In the genomic region with DNA sequence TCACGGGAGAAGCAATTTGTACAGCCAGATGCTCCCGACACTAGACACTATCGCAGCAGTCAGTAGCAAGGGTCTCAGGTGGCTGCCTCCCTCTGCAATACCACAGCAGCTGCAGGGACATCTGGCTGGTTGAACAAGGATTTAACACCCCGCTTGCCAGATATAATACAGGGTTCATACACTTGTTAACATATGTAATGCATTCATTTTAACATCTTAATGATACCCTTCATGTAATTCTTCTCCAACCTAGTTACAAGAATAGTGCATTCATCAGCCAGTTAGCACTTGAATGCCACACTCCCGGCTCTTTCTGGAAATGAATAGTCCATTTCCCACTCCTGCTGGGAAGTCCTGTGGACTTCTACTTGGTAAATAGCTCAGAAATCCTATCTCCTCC, we compare ENCODE assay signal across 16 mouse cellular contexts. TPM values are rescaled to one million over a fixed set of nuclear protein-coding genes. Genes with fewer than 3 reads are reported as not detected.
A peak's percentile ranks its signal among the peaks of the same experiment; 100 is the strongest.
DNase-seq lines count a peak whose midpoint lies in the region; ATAC-seq lines count a peak whose summit lies in the region.
"Had no signal": no experiment of that assay in that cellular context is flagged by ENCODE, and none has a peak within 500 bp of the region (broad histone marks: within the 10 kb centered on the region; RNA-seq: fewer than 3 reads in every experiment).

No protein-coding gene starts in this region.

- no peak overlapping the region for H3K4me2 ChIP-seq in hindbrain, embryonic 14.5 days (replicated peaks)
- H3K4me2 ChIP-seq in neural tube, embryonic 14.5 days (ENCODE audit: low read depth, low read length): no peak overlapping the region
- H3K4me2 ChIP-seq: lung, embryonic 15.5 days had no signal

- peaks cover 4% of the 10 kb centered on the region; the same call in 1 of the 2 replicates for H3K9me3 ChIP-seq in forebrain, embryonic 10.5 days
- H3K9me3 ChIP-seq in hindbrain, embryonic 14.5 days (ENCODE audit: control insufficient read depth, low read length): no peaks in the 10 kb centered on the region
- H3K9me3 ChIP-seq in neural tube, embryonic 14.5 days (ENCODE audit: control insufficient read depth, low read length): no peaks in the 10 kb centered on the region
- H3K9me3 ChIP-seq: lung, embryonic 15.5 days had no signal

- no peaks in the 10 kb centered on the region for H3K36me3 ChIP-seq in forebrain, embryonic 10.5 days (replicated peaks)
- no peaks in the 10 kb centered on the region for H3K36me3 ChIP-seq in hindbrain, embryonic 14.5 days (replicated peaks; ENCODE audit: control insufficient read depth, insufficient read depth)
- no peaks in the 10 kb centered on the region for H3K36me3 ChIP-seq in neural tube, embryonic 14.5 days (ENCODE audit: control insufficient read depth, insufficient read depth, low read length)
- H3K36me3 ChIP-seq: lung, embryonic 15.5 days had no signal

- peaks cover 70% of the 10 kb centered on the region for H3K27me3 ChIP-seq in forebrain, embryonic 10.5 days (ENCODE audit: poor library complexity, severe bottlenecking)
- no peaks in the 10 kb centered on the region for H3K27me3 ChIP-seq in hindbrain, embryonic 14.5 days (ENCODE audit: control insufficient read depth, insufficient read depth, low read length)
- no peaks in the 10 kb centered on the region for H3K27me3 ChIP-seq in neural tube, embryonic 14.5 days (ENCODE audit: control insufficient read depth, insufficient read depth, low read length)

- DNase-seq in thymus, postnatal 0 days (ENCODE audit: low spot score): peak; percentile 32
- no peak for DNase-seq in thymus, postnatal 36 days
- peak; percentile 40 for DNase-seq in forebrain, embryonic 10.5 days (ENCODE audit: extremely low spot score, low spot score)
- peak; percentile 46 for DNase-seq in hindbrain, embryonic 14.5 days (ENCODE audit: low spot score)
- no peak for DNase-seq in right cerebral cortex, postnatal 25 days
- no peak for DNase-seq in gastrocnemius, adult 18-20 months (ENCODE audit: low spot score)
- DNase-seq in lung, postnatal 36 days: no peak
- DNase-seq: adrenal gland, postnatal 14 days; heart, postnatal 10 days; kidney, adult 9 months; layer of hippocampus, adult 9-11 months had no signal

- no peak overlapping the region for H3K9ac ChIP-seq in hindbrain, embryonic 14.5 days
- H3K9ac ChIP-seq in neural tube, embryonic 14.5 days (replicated peaks; ENCODE audit: low read depth, low read length): no peak overlapping the region
- H3K9ac ChIP-seq: lung, embryonic 15.5 days had no signal

- no peak for ATAC-seq in hindbrain, embryonic 14.5 days (ENCODE audit: low FRiP score)
- ATAC-seq in neural tube, embryonic 14.5 days (ENCODE audit: low read depth): peak; percentile 68; the same call in 1 of the 2 replicates
- ATAC-seq: Patski had no signal

- H3K27ac ChIP-seq in forebrain, embryonic 10.5 days: no peak overlapping the region
- H3K27ac ChIP-seq in hindbrain, embryonic 14.5 days: no peak overlapping the region
- no peak overlapping the region for H3K27ac ChIP-seq in neural tube, embryonic 14.5 days (ENCODE audit: low read depth, low read length)
- H3K27ac ChIP-seq: lung, embryonic 15.5 days had no signal

- no peak overlapping the region for H3K4me3 ChIP-seq in forebrain, embryonic 10.5 days
- H3K4me3 ChIP-seq in hindbrain, embryonic 14.5 days (replicated peaks; ENCODE audit: low read length): no peak overlapping the region
- no peak overlapping the region for H3K4me3 ChIP-seq in neural tube, embryonic 14.5 days (ENCODE audit: low read depth, low read length)
- H3K4me3 ChIP-seq: lung, embryonic 15.5 days had no signal

- peaks cover 49% of the 10 kb centered on the region for H3K4me1 ChIP-seq in forebrain, embryonic 10.5 days
- H3K4me1 ChIP-seq in hindbrain, embryonic 14.5 days (replicated peaks; ENCODE audit: control insufficient read depth, insufficient read depth, low read length): peaks cover 20% of the 10 kb centered on the region; the same call in 1 of the 2 replicates
- H3K4me1 ChIP-seq in neural tube, embryonic 14.5 days (ENCODE audit: control insufficient read depth, insufficient read depth, low read length): peaks cover 6% of the 10 kb centered on the region
- H3K4me1 ChIP-seq: lung, embryonic 15.5 days had no signal

- WGBS in forebrain, embryonic 10.5 days: 9% methylated on average over 5 of the region's 5 CpGs
- WGBS in hindbrain, embryonic 14.5 days: 8% methylated on average over 5 of the region's 5 CpGs
- 7% methylated on average over 5 of the region's 5 CpGs for WGBS in neural tube, embryonic 14.5 days

RNA-seq across cellular contexts. Expression of gene Tnfsf11, which starts 18.9 kb away (rescaled TPM):
- 7.0 and 8.0 TPM in 2 replicates for polyA plus RNA-seq in thymus, postnatal 0 days (2015; fragmentation: Nextera tagmentation; extraction: Ambion mirVana)
- 0.19 and 0.26 TPM in 2 replicates for polyA plus RNA-seq in forebrain, embryonic 10.5 days (2016; fragmentation: Nextera tagmentation; extraction: Ambion mirVana)
- polyA plus RNA-seq in hindbrain, embryonic 14.5 days (2014; fragmentation: Nextera tagmentation; extraction: Ambion mirVana): 0.09 and 0.20 TPM in 2 replicates
- 0.27 TPM in 1 of 2 replicates, not detected in the other for polyA plus RNA-seq in neural tube, embryonic 14.5 days (2014; fragmentation: Nextera tagmentation; extraction: Ambion mirVana)
- total RNA-seq in gastrocnemius, adult 18-20 months (2021): not detected
- total RNA-seq: adrenal gland, postnatal 14 days; gastrocnemius, postnatal 4 days; heart, postnatal 10 days; megakaryocyte-erythroid progenitor cell, adult 5-6 weeks had no signal
- polyA plus RNA-seq: Patski had no signal

Comparison
In these comparisons a context has a peak if more than half of its experiments do, and no peak if none do; other contexts are left out.
1. DNase-seq: peak in thymus, postnatal 0 days (single experiment), forebrain, embryonic 10.5 days (single experiment) and hindbrain, embryonic 14.5 days (single experiment); none in thymus, postnatal 36 days (0 of 2), right cerebral cortex, postnatal 25 days (single experiment), gastrocnemius, adult 18-20 months (single experiment) and lung, postnatal 36 days (single experiment).